Mouse (Mus musculus) midbrain, embryonic 14.5 days (tissue): ENCODE measurements around the gene Gm49388. TPM values are rescaled to one million over a fixed set of nuclear protein-coding genes. Genes with fewer than 3 reads are reported as not detected.

Experiments
- ATAC-seq: fragments of 200-750 bp; cut with Nextera tagmentation; 2 replicates; pipeline ENCODE4 v1.8.0; 2017; ENCODE audit warnings: moderate number of reproducible peaks, moderate library complexity; ENCODE audit not compliant: low FRiP score, low TSS enrichment
- DNase-seq: peaks from one replicate; pipeline ENCODE4 v3.0.0-alpha.2; 2015
- H3K27ac ChIP-seq: fragments of 300-500 bp; sonication (generic); replicated peaks from 2 replicates; pipeline ENCODE4 v1.5.1; 2014; ENCODE audit warnings: mild to moderate bottlenecking, low read depth, low read length, moderate library complexity
- H3K27me3 ChIP-seq: fragments of 300-500 bp; sonication (generic); 2 replicates; pipeline ENCODE4 v1.6.1; 2014; ENCODE audit warnings: low read length, control low read depth, mixed read lengths; ENCODE audit not compliant: control insufficient read depth, insufficient read depth
- H3K36me3 ChIP-seq: fragments of 300-500 bp; sonication (generic); 2 replicates; pipeline ENCODE4 v1.6.1; 2014; ENCODE audit warnings: low read length, control low read depth; ENCODE audit not compliant: control insufficient read depth, insufficient read depth
- H3K4me1 ChIP-seq: fragments of 300-500 bp; sonication (generic); 2 replicates; pipeline ENCODE4 v1.6.1; 2014; ENCODE audit warnings: mild to moderate bottlenecking, antibody characterized with exemption, low read length, control low read depth; ENCODE audit not compliant: control insufficient read depth, insufficient read depth
- H3K4me2 ChIP-seq: fragments of 300-500 bp; sonication (generic); 2 replicates; pipeline ENCODE4 v1.6.1; 2014; ENCODE audit warnings: mild to moderate bottlenecking, low read length, moderate library complexity
- H3K4me3 ChIP-seq: fragments of 300-500 bp; sonication (generic); replicated peaks from 2 replicates; pipeline ENCODE4 v1.5.1; 2014; ENCODE audit warnings: low read depth, low read length
- H3K9ac ChIP-seq: fragments of 300-500 bp; sonication (generic); replicated peaks from 2 replicates; pipeline ENCODE4 v1.6.1; 2014; ENCODE audit warnings: mild to moderate bottlenecking, low read length, moderate library complexity
- H3K9me3 ChIP-seq: fragments of 300-500 bp; sonication (generic); 2 replicates; pipeline ENCODE4 v1.6.1; 2016; ENCODE audit warnings: low read length, control low read depth, mixed read lengths; ENCODE audit not compliant: control insufficient read depth
- WGBS: fragments of 180-500 bp; shearing (Covaris S2); extraction: QIAGEN DNeasy Blood & Tissue Kit; methylation state at CpG from one replicate; pipeline ENCODE4 v1.1.7; 2014; 5-methylcytosine and 5-hydroxymethylcytosine counted together
- polyA plus RNA-seq: library from polyadenylated mRNA; unstranded; fragments of >200 nt; fragmentation: Nextera tagmentation; extraction: Ambion mirVana; gene quantifications from 2 replicates; pipeline ENCODE4 v1.2.1, GENCODE M21; 2014

The Gm49388 gene
- polyA plus RNA-seq = not detected in 2 replicates

GRCm38 (mm10) chr7:127785308-127785707, at the start of gene Gm49388:
TSS of gene Gm49388 (plus strand) at chr7:127785608.
- ATAC-seq = no peak

DNA sequence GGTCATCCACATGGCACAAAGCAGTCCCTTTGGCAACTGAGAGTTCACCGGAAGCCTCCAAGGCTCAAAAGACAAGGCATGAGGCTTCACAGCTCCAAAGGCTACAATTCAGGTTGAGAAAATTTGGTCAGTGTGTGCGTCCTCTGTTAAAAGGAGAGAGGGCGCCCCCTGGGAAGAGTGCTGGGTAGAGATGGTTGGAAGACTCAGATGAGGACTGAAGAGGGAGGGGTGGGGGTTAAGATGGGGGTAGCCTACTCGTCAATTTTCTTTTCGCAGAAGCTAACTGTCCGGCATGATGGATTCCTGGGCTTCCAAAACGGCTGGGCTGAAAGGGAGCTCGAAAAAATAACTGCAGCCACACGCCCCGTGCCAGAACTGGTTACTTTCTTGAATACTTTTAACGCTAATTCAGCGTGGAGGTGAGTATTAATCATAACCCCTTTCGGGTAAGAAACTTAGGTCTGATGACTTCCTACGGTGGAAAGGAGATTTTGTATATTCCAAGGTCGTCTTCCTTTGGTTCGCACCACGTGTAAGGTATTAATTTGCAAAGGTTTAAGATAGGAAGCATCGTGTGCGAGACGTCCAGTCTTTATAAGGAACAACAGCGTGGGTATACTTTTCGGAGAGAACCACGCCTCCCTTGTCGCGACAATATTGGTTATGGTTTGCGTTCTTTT, 40.9 kb upstream of the Gm49388 start, which contains the start of gene Fbxl19:
Fbxl19 (plus strand) TSS at position 178 of the 680 bp plus-strand sequence.
- Histone ChIP-seq H3K36me3 (peaks cover 17% of the 10 kb centered on the region), H3K4me1 (peaks cover 18% of the 10 kb centered on the region), H3K27me3 (no peaks in the 10 kb centered on the region), H3K4me2 (peak within 1 kb of the TSS; percentile 83), H3K27ac (peak within 1 kb of the TSS; percentile 89), H3K9me3 (no peaks in the 10 kb centered on the region), H3K4me3 (peak within 1 kb of the TSS; percentile 93), H3K9ac (peak within 1 kb of the TSS; percentile 41)
- ATAC-seq = no peak
- WGBS = under 1% methylated on average over 26 of the region's 26 CpGs
- DNase-seq = peak; percentile 85

More at GRCm38 (mm10) chr7:127785308-127785707, at the start of gene Gm49388:
- no peak within 1 kb of the TSS for H3K4me2 ChIP-seq
- no peaks in the 10 kb centered on the region for H3K27me3 ChIP-seq
- H3K36me3 ChIP-seq = peaks cover 96% of the 10 kb centered on the region
- H3K27ac ChIP-seq = no peak within 1 kb of the TSS
- H3K9ac ChIP-seq = no peak within 1 kb of the TSS
- 97% methylated on average over 7 of the region's 7 CpGs for WGBS
- DNase-seq = no peak
- no peak within 1 kb of the TSS for H3K4me3 ChIP-seq
- H3K9me3 ChIP-seq = no peaks in the 10 kb centered on the region
- no peaks in the 10 kb centered on the region for H3K4me1 ChIP-seq

GRCm38 (mm10) chr7:127745251-127745651, 40.2 kb upstream of the Gm49388 start:
- 0% methylated on average over 19 of the region's 19 CpGs for WGBS
- Histone ChIP-seq H3K4me1 (peaks cover 18% of the 10 kb centered on the region), H3K9ac (peak overlapping the region; percentile 41), H3K4me2 (peak overlapping the region; percentile 83), H3K27me3 (no peaks in the 10 kb centered on the region), H3K36me3 (peaks cover 25% of the 10 kb centered on the region), H3K27ac (peak overlapping the region; percentile 89), H3K9me3 (no peaks in the 10 kb centered on the region), H3K4me3 (peak overlapping the region; percentile 93)
- ATAC-seq (peak; percentile 85), DNase-seq (peak; percentile 98)

- Histone ChIP-seq H3K27me3 (no peaks in the 10 kb centered on the region), H3K4me2 (peak overlapping the region; percentile 94), H3K9me3 (no peaks in the 10 kb centered on the region), H3K27ac (peak overlapping the region; percentile 89), H3K4me1 (peaks cover 18% of the 10 kb centered on the region), H3K9ac (peak overlapping the region; percentile 93), H3K36me3 (peaks cover 31% of the 10 kb centered on the region), H3K4me3 (peak overlapping the region; percentile 93)
- ATAC-seq (peak; percentile 90), DNase-seq (peak; percentile 99)
- WGBS = under 1% methylated on average over 39 of the region's 39 CpGs
Observed at GRCm38 (mm10) chr7:127745652-127746493, 39.5 kb upstream of the Gm49388 start.

GRCm38 (mm10) chr7:127746494-127747491, 38.6 kb upstream of the Gm49388 start:
- Histone ChIP-seq H3K27me3 (no peaks in the 10 kb centered on the region), H3K4me2 (peak overlapping the region; percentile 94), H3K9ac (peak overlapping the region; percentile 93), H3K27ac (peak overlapping the region; percentile 89), H3K4me1 (peaks cover 18% of the 10 kb centered on the region), H3K9me3 (no peaks in the 10 kb centered on the region), H3K4me3 (peak overlapping the region; percentile 93), H3K36me3 (peaks cover 40% of the 10 kb centered on the region)
- DNase-seq = peak; percentile 47
- WGBS = under 1% methylated on average over 53 of the region's 62 CpGs
- ATAC-seq = 0 out of 2 replicates have a peak, but pooled peaks have one; percentile 4

- H3K36me3 ChIP-seq = peaks cover 49% of the 10 kb centered on the region
- H3K9ac ChIP-seq = peak overlapping the region; percentile 93
- 35% methylated on average over 6 of the region's 6 CpGs for WGBS
- no peaks in the 10 kb centered on the region for H3K27me3 ChIP-seq
- H3K27ac ChIP-seq = peak overlapping the region; percentile 89
- H3K4me1 ChIP-seq = peaks cover 18% of the 10 kb centered on the region
- no peak for ATAC-seq
- peak overlapping the region; percentile 94 for H3K4me2 ChIP-seq
- H3K4me3 ChIP-seq = peak overlapping the region; percentile 93
- DNase-seq = no peak
- H3K9me3 ChIP-seq = no peaks in the 10 kb centered on the region
Observed at GRCm38 (mm10) chr7:127747559-127748234, 37.7 kb upstream of the Gm49388 start.

- Histone ChIP-seq H3K36me3 (peaks cover 54% of the 10 kb centered on the region), H3K9me3 (no peaks in the 10 kb centered on the region), H3K4me3 (peak overlapping the region; percentile 93), H3K4me1 (peaks cover 18% of the 10 kb centered on the region), H3K27ac (no peak overlapping the region), H3K27me3 (no peaks in the 10 kb centered on the region), H3K4me2 (peak overlapping the region; percentile 94; the same call in 1 of the 2 replicates), H3K9ac (no peak overlapping the region)
- no peak for ATAC-seq
- 92% methylated on average over 28 of the region's 28 CpGs for WGBS
- DNase-seq = no peak
Observed at GRCm38 (mm10) chr7:127748235-127748560, 37.2 kb upstream of the Gm49388 start.
